Mouse (Mus musculus) adrenal gland, adult (tissue): ENCODE measurements around the gene Zfp277.

Experiments used
- DNase-seq, 2 experiments: peaks; one replicate each; pipeline ENCODE4 v3.0.0; 2022 to 2023; ENCODE audit warnings: low spot score in 1 of 2; ENCODE audit not compliant: inconsistent age in 2 of 2

The Zfp277 gene

DNA sequence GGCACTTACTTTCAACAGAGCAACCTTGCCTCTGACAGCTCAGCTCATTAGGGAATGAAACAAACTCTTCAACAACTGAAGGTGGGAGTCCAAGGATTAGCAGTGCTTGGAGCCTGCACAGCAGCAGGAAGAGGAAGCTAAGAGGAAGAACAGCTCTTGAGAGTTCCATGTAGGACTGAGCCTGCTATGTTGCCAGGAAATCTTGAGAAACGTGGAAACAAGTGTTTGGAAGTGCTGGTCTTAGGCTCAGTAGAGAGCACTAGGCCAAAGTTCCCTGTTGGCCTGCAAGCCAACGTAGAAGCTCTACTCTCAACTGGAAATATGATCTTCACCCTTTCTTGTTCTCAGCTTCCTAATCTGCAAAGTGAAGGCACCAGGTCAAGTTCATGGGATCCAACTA lies 177.4 kb downstream of the Zfp277 start:
- DNase-seq, result no peak
